Mouse (Mus musculus): ENCODE measurements around the gene Lias.

DNA sequence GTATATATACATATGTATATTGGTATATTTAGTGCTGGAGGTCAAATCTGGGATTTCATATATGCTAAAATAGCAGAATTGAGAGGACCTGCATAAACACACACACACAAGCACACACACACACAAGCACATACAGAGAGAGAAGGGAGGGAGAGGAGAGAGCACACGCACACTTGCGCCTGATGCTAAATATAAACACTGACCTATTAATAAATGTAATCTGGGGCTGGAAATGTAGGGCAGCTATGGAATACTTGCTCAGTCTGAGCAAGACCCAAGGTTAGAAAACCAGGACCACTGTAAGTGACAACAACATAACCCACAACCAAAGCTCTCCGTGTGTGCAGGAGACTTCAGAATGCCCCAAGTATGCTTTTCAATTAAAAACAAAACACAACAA is 68.2 kb downstream of the Lias start:
- no peak for TF ChIP-seq CTCF (IDR thresholded peaks at IDR 0.05; ENCODE audit: low read depth, low read length)
- TF ChIP-seq POLR2A (IDR thresholded peaks at IDR 0.05; ENCODE audit: insufficient read depth, low read length): no peak
- no peak for TF ChIP-seq EP300 (IDR thresholded peaks at IDR 0.05; ENCODE audit: insufficient read depth, low read depth, low read length)

Measured in ES-Bruce4 (cell line).